Mouse (Mus musculus) macrophage (primary cell): ENCODE measurements around the gene Poldip2. TPM values are rescaled to one million over a fixed set of nuclear protein-coding genes. Genes with fewer than 3 reads are reported as not detected.

Source experiments
- polyA plus RNA-seq: library from polyadenylated mRNA; stranded (reverse); fragments of 250-400 nt; gene quantifications from 3 replicates; pipeline ENCODE4 v1.2.4, GENCODE M21; 2018; ENCODE audit warnings: inconsistent platforms

The Poldip2 gene
- polyA plus RNA-seq, 1 experiment from 2014 or later: 31.1 TPM

Other genes with a start within 250 kb of the Poldip2 start
- 0.32 to 1.4 TPM (median 0.54 TPM) in 3 replicates for gene BC030499, start 221.4 kb upstream of the Poldip2 start, polyA plus RNA-seq
- 0.66 to 3.3 TPM (median 2.6 TPM) in 3 replicates for gene Spag5, start 210.7 kb upstream of the Poldip2 start, polyA plus RNA-seq
- gene Aldoc, start 189.2 kb upstream of the Poldip2 start, polyA plus RNA-seq: 6.8 to 30.2 TPM (median 7.3 TPM) in 3 replicates
- gene Pigs, start 183.8 kb upstream of the Poldip2 start, polyA plus RNA-seq: 66.8 to 71.6 TPM (median 67.7 TPM) in 3 replicates
- gene Unc119, start 168.7 kb upstream of the Poldip2 start, polyA plus RNA-seq: 21.6 to 57.5 TPM (median 31.3 TPM) in 3 replicates
- not detected in 3 replicates for gene Foxn1, start 125.6 kb upstream of the Poldip2 start, polyA plus RNA-seq
- 0.20 to 0.62 TPM (median 0.36 TPM) in 3 replicates for gene Slc13a2, start 90.0 kb upstream of the Poldip2 start, polyA plus RNA-seq
- 5.8 to 11.1 TPM (median 6.3 TPM) in 3 replicates for gene Slc46a1, start 46.5 kb upstream of the Poldip2 start, polyA plus RNA-seq
- gene Sarm1, start 14.4 kb upstream of the Poldip2 start, polyA plus RNA-seq: 0.04 to 0.16 TPM (median 0.12 TPM) in 3 replicates
- gene Vtn, start 13.1 kb upstream of the Poldip2 start, polyA plus RNA-seq: not detected in 3 replicates
- gene Sebox, start 8.7 kb upstream of the Poldip2 start, polyA plus RNA-seq: not detected in 3 replicates
- gene Tmem199, start within 50 bp of the Poldip2 start, polyA plus RNA-seq: 25.0 to 37.9 TPM (median 35.3 TPM) in 3 replicates
- 24.7 to 34.4 TPM (median 28.0 TPM) in 3 replicates for gene Tnfaip1, start 24.1 kb downstream of the Poldip2 start, polyA plus RNA-seq
- gene Ift20, start 24.2 kb downstream of the Poldip2 start, polyA plus RNA-seq: 49.9 to 68.6 TPM (median 62.9 TPM) in 3 replicates
- gene Tmem97, start 38.6 kb downstream of the Poldip2 start, polyA plus RNA-seq: 48.9 to 61.4 TPM (median 53.9 TPM) in 3 replicates
- gene Nlk, start 185.2 kb downstream of the Poldip2 start, polyA plus RNA-seq: 12.9 to 23.2 TPM (median 16.9 TPM) in 3 replicates
- 9.6 to 19.0 TPM (median 16.3 TPM) in 3 replicates for gene Ccnq, start 239.5 kb downstream of the Poldip2 start, polyA plus RNA-seq